Mouse (Mus musculus): ENCODE data around the gene Ctsh.

DNA sequence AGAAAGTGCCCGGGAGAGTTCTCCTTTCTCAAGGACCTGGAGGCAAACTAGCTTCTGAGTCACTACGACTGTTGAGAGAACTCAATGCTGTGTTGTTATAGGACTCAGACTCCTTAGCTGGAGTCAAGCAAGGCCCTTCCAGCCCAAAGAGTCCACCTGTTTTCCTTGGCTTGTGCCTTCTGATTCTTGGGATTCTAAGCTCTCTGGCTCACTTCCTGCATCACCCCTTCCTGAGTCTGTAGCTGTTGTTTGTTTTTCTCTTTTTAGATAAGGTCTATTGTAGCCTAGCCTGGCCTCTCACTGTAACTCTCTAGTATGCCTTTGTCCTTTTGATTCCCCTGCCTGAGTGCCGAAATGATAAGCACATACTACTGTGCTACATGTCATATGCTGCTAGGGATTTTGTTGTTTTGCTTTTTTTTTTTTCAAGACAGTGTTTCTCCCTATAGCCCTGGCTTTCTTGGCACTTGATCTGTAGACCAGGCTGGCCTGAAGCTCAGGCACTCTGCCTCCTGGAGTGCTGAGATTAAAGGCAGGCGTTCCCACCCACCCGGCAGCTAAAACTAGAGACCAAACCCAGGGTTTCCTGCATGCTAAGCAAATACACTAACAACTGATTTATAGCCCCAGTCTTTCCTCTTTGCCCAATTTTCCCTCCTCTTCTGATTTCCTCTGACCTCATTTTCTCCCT is 5.9 kb upstream of the Ctsh start:
- no peak for TF ChIP-seq CTCF (IDR thresholded peaks at IDR 0.05; ENCODE audit: control insufficient read depth, insufficient read depth, low read length)
- no peak for TF ChIP-seq POLR2A (IDR thresholded peaks at IDR 0.05; ENCODE audit: borderline replicate concordance, control insufficient read depth, low read depth, low read length)
